Mouse (Mus musculus) heart, postnatal 25 days (tissue): ENCODE results near the gene Rad51b. TPM values are rescaled to one million over a fixed set of nuclear protein-coding genes. Genes with fewer than 3 reads are reported as not detected.

Experiments
- DNase-seq: peaks from one replicate; pipeline ENCODE4 v3.0.0; 2022; ENCODE audit warnings: low spot score
- intact Hi-C: fragments of 180-260 bp; cut with DNase I; formaldehyde crosslinking; loops from one replicate; pipeline ENCODE4 v1.15.1; 2025
- total RNA-seq, 2 experiments: library from RNA; stranded (reverse); gene quantifications; 2 replicates each; pipeline ENCODE4 v1.2.3; 2021

Rad51b gene
- total RNA-seq, 2 experiments from 2014 or later = 0.68 to 0.84 TPM

DNA sequence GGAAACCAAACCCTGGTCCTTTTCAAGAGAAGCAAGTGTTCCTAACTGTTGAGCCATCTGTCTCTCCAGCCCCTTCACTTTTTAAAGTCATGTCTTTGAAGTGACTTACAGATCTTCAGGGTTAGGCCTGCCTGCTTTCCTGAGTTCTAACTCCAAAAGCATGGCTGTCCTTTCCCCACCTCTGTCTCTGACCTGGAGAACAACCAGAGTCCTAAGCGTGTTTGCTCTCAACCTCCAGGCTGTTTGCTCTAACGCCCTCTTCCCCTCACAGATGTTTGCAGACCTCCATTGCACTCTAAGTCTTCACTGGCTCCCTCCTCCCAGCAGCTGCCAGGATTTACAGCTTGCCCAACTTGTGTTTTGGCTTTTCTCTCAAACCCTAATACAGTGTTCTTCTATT, 29.7 kb downstream of the Rad51b start:
- no peak for DNase-seq
- intact Hi-C loops = no loop called here

DNA sequence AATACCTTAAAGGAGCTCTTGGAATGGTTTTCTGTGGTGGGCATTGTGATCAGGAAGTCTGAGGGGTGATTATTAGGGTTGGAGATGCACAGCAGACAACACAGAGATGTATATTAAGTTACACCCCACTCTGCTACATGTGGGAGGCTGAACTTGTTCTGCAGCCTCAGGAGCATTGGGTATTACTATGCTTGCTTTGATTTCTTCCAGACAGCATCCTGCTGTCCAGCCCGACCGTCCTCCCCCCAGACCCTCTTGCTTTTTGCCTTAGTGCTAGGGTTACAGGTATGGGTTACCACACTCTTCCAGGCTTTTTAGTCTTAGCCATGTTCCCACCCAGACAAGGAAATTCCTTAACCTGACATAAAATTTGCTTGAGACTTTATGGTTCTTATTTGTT, 30.8 kb downstream of the Rad51b start:
- no peak for DNase-seq
- intact Hi-C loops = no loop called here

DNA sequence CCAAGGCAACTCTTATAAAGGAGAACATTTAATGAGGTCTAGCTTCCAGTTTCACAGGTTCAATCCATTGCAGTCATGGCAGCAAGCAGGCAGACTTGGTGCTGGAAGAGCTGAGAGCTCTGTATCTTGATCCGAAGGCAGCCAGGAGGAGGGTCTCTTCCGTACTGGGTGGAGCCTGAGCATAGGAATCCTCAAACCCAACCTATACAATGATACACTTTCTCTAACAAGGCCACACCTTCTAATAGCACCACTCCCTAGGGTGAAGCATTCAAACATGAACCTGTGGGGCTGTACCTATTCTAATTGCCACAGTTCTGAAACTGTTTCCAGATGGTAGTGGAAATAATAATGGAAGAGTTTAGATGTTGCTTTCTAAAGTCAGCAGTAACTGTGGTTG, 33.5 kb downstream of the Rad51b start:
- intact Hi-C loops = no loop called here
- no peak for DNase-seq

DNA sequence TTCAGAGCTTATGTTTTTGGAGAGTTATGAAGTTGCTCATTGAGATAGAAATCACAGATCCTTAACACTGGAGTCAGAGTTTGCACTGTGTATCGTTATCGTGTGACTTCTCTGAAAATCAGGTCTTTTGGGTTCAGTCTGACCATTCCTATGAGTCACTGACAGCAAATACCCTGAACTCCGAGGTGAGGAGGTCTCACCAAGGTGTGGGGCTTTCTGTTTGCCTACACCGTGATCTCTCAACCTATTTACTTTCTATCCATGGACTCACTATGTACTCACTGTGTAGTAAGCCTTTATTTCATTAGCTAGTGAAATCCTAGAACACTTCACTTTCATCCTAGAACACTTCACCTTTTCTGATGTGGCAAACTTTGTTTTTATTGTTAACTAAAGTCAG, 34.6 kb downstream of the Rad51b start:
- intact Hi-C loops = no loop called here
- no peak for DNase-seq

DNA sequence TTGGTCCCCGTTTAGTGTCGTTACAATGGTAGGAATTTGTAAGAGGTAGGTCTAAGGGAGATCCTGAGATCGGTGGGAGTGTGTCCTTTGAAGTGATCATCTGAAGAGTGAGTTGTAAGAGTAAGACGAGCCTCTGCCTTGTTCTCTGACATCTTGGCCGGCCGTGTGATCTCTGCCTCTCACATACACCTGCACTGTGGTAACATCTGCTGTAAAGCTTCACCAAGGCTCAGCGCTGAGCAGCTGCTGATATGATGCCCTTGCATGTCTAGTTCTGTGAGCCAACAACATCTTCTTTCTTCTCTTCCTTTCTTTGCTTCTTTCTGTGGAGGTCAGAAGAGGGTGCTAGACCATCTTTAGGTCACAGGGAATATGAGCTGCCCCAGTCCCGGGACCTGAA, 41.7 kb downstream of the Rad51b start:
- no peak for DNase-seq
- intact Hi-C loops = no loop called here

DNA sequence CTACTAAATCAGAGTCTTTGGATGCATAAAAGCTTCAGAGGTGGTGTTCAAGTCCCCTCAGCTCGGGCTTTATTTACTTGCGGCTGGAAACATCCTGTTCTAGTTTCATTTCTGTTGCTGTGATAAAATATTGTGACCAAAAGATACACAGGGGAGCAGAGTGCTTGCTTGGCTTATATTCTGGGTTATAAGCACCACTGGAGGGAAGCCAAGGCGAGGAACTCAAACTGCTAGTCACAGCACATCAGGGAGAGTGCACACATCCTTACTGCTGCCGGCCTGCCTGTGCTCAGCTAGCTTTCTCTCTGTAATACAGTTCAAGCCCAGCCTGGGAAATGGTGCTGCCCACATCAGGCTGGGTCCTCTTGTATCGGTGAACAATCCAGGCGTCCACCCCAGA, 43.4 kb downstream of the Rad51b start:
- intact Hi-C loops = no loop called here
- DNase-seq = no peak

DNA sequence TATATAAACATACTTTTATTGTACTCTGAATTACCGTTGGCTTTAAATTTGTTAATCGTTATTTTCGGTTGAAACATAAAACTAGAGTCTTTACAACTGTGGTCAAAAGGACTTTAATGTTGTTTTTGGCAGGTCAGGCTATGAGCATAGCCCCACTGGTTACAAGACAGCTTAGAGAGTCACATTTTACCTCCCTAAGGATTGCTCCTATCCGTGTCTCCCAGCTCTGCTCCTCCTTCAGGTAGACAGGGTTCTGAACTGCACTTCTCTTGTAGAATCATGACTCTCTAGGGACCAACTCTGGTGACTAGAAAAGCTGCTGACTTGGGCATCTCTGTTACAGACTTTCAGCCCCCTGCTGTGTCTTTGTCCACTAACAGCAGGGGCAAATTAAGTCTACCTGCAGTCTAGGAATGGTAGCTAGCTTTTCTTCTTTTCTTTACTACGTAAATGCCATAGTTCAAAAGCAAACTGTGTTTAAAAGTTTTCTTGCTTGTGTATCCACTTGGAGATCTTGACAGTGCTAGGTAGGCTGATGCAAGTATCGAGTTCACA, 44.3 kb downstream of the Rad51b start:
- intact Hi-C loops = no loop called here
- no peak for DNase-seq

DNA sequence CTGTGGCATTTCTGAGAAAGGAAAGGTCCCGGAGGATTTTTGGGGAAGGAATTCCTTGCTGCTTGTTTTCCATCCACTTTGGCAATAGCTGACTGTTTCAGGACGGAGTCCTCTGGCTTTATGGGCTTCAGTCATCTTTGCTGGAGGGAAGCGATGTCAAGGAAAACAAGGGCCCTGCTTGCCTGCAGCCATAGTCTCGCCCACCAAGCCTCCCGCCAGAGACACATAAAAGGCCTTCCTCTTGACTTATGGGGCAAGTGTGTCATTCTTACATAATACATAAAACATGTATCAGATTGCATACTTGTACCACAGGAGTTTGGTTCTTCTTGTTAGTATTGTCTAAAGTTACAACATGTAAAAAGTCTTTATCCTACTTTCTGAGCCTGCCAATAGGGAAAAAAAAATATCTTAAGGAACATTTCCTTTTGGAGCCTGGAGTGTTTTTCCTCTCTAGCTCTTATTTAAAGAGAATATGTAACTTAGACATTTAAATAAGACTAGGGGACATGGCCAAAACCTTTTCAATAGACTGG, 49.2 kb downstream of the Rad51b start:
- intact Hi-C loops = no loop called here
- no peak for DNase-seq

DNA sequence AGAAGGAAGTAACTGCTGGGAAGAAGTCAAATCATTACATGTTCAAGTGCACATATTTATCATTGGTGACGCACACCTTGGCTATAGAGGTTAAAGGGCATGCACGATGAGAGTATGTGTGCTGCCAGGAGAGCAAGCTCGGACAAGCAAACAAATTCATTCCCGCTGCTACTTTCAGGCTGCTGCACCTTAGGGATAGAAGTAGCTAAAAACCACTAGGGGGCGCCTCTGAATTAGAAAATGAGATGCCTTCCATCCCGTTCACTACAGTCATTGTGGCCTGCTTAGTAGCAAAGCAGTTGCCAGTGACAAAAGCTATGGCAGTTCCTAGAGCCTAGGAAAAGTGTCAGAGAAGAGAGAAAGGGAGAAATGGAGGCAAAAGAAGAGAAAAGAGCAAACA, 50.6 kb downstream of the Rad51b start:
- intact Hi-C loops = no loop called here
- DNase-seq = peak; percentile 16

DNA sequence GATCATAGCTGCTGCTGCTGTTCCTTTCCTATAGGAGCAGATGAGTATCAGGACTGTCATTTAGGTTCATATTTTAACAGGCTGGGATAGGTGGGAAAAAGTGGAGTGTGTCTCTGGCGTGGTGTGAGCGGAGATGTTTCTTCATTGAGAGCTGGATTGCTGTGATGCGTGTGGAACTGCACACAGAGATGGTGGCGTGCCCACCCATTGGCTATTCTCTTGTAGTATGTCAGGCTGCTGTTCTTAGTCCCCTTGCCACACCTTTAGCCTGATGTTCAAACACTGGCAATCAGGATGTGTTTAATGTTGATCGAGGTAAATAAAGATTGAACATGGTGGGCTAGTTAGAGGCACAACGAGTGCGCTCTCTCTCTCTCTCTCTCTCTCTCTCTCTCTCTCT, 54.4 kb downstream of the Rad51b start:
- intact Hi-C loops = no loop called here
- DNase-seq = no peak

DNA sequence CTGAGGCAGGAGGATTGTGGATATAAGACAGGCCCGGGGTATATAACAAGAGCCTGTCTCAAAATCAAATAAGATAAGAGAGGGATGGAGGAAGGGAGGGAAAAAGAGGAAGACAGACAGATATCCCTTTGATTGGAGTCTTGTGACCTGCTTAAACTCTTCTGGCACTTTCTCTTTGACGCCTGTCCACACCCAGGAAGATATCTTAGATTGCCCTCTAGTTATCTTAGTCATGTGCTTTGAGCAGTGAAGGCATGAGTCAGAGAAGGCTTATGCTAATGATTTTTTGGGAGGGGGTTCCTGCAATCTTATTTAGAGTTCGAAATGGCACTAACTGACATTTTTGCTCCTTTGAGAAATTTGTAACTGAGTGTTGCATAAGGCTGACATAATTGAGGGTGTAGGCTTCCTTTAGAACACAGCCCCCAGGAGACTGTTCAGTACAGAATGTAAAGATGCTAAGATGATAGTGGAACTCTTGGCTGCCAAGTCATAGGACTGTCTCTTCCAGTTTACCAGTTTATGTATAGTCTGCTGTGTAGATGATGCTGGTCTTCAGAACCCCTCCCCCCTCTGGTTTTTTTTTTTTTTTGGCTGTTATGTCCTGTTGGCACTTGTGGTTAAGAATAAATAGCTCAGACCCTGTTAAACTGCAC, 55.1 kb downstream of the Rad51b start:
- intact Hi-C loops = no loop called here
- DNase-seq = no peak

DNA sequence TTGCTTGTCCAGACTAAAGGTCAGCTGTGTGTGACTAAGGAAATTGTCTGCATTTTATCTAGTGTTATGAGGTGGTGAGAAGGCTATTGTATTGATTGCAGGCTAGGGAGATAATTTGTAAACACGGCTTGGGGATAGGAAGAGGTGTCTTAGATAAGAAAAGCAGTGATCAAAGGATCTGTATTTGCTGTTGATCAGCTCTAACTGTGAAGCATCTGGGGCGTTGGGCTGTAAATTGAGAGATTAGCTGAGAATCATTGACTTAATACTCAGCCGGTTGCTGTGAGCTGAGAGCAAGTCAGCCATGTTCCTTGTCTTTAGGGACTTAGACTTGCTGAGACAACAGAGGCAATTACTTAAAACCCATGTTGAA, 55.6 kb downstream of the Rad51b start:
- intact Hi-C loops = no loop called here
- DNase-seq = no peak

DNA sequence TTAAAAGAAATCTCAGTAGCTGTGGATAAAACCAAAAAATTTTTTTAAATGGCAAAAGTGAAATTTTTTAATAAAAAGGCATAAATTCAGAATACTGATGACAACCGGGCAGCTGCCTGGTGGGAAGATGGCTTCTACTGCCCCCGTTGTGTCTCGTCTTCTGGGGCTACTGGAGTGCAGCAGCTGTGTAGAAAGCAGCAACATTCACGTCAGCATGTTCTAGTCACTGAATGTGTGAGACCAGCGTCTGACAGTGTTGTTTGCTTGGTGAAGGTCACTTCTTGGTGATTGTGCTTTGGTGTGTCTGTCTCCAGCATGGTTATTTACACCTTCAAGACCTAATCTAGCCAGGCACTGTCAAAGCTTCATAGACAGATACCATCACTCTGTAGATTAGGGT, 56.3 kb downstream of the Rad51b start:
- intact Hi-C loops = no loop called here
- DNase-seq = no peak

DNA sequence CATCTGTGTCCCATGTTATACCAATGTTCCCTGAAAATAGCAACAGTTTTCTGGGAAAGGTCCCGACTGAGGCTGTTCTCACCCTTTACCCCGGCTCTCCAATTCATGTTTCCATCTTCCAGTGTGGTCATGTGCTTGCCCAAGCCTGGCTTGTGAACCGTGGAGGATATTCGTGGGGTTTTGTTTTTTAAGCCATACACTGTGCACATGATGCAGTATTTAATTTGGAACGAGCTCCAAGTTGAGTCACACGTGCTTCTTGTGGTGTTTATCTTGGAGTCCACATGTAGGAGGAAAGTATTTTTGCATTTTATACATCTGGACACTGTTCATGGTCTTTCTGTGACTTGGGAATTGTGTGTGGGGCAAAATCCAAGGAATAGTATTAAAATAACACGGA, 57.5 kb downstream of the Rad51b start:
- DNase-seq = no peak
- intact Hi-C loops = loop anchor here (5.0 kb wide), 1 partner anchor 258 kb away; no protein-coding TSS in a partner anchor

DNA sequence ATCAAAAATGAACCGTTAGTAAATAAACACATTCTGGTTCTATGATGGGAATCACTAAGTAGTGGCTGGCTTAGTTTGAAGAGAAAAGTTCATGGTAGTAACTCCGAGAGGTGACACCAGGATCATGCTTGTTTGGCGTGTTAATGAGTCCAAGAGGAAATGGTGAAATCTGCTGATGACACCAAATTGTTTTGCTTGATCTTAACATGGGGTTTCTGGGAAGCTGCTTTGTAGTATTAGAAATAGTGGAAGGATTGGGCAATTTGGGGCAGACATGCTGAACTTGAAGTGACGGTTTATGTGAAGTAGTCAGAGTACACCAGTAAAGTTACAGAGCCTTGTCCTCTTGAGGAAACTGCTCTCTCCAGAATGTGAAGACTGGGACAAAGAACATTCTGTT, 59.1 kb downstream of the Rad51b start:
- intact Hi-C loops = loop anchor here (5.0 kb wide), 1 partner anchor 256 kb away; no protein-coding TSS in a partner anchor
- no peak for DNase-seq

DNA sequence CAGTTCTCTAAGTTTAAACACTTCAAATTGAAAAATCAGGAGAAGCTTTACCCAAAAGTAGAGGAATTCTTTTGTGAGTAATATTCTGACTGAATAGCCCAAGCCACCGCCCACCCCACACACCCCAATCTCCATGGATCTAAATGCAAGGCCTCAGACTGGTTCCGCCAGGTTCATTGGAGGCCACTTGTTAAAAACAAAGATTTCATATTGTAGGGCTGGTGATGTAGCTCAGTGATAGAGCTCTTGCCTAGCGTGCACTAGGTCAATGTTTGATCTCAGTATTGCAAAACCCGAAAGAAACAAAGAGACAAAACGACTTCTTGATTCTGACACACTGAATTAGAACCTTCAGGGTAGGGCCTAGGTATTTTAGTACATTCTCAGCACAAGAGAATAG, 60.5 kb downstream of the Rad51b start:
- intact Hi-C loops = loop anchor here (2.0 to 5.0 kb wide), 2 partner anchors 255 to 775 kb away; no protein-coding TSS in a partner anchor
- DNase-seq = no peak

DNA sequence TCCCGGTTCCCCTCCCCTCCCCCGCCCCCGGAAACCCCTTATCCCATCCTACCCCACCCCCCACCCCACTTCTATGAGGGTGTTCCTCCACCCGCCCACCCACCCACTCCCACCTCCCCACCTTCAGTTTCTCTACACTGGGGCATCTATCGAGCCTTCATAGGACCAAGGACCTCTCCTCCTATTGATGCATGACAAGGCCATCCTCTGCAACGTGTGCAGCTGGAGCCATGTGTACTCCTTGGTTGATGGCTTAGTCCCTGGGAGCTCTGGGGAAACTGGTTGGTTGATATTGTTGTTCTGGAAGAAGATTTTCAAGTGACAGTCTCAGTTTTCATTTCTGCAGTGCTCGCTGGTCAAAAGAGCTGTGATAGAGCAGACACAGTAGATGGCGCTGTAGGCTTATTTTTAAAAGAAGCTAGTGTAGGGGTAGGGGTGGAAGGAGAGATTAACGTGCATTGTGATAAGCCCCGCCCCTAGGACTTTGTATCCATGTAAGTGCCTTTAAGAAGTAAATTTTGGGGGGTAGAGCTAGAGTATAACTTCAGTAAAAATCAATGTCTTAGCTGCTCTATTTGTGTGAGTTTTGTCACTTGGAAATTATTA, 61.6 kb downstream of the Rad51b start:
- intact Hi-C loops = loop anchor here (1.0 to 5.0 kb wide), 3 partner anchors 254 to 783 kb away; no protein-coding TSS in a partner anchor
- DNase-seq = peak; percentile 14

DNA sequence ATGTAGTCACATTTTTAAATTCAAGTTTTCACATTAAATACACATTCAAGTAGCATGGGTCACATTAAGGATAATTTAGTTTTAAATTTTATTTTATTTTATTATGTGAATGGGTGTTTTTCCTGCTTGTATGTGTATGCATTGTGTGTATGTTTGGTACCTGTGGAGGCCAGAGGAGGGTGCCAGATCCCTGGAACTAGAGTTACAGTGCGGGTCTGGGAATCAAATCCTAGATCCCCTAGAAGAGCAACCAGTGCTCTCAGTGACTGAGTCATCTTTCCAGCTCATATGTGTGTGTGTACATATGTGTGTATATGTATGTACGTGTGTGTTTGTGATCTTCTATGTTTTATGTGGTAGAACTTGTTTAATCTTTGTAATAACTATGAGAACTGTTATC, 62.3 kb downstream of the Rad51b start:
- DNase-seq = no peak
- intact Hi-C loops = loop anchor here (1.0 to 5.0 kb wide), 3 partner anchors 253 to 782 kb away; no protein-coding TSS in a partner anchor

DNA sequence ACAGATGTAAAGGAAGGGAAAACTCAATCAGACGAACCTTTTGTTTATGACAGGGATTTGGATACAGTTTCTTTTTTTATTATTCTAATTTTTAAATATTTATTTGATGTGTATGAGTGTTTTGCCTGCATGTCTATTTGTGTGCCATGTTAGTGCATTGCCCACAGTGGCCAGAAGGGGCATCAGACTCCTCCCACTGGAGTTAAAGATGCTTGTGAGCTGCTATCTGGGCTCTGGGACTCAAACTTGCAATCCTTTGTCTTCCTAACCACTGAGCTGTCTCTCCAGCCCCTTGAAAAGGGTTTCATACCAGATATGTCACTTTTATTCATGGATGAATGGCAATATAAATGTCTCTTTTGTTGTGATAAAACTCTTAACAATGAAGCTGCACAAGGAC, 65.1 kb downstream of the Rad51b start:
- intact Hi-C loops = loop anchor here (5.0 kb wide), 1 partner anchor 165 kb away; no protein-coding TSS in a partner anchor
- DNase-seq = no peak

DNA sequence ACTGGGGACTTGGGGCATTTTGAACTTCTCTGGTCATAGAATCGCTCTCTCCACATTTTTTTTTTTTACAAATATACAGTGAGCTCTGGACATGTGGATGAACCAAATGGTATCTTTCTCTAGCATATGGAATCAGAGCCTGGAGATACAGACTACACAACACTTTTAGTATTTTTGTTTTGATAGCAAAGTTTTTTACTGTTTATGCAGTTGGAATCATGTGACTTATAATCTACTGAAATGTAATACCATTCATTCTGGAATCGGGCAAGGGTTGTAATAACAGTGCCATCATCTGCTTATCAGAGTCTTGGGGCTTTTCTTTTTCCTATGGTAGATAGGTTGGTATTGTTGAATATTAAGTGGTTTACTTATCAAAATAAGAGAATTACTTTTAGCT, 67.2 kb downstream of the Rad51b start:
- DNase-seq = no peak
- intact Hi-C loops = loop anchor here (5.0 kb wide), 1 partner anchor 163 kb away; no protein-coding TSS in a partner anchor

DNA sequence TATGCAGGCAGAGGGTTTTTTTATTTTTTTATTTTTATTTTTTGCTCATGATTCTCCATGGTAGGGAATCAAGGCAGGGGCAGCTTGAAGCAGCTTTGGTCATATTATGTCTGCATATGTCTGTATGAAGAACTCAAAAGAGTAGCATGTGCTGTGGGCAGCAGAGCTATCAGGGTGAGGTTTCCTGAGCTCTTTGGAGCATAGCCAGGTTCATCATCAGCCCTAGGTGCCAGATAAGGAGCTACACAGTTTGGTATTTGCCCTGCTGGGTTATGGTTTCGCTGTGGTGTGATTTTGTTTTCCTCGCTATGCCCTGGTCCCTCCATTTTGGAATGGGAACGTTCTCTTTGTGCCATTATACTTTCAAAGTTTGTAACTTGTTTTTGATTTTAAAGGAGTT, 71.7 kb downstream of the Rad51b start:
- DNase-seq = no peak
- intact Hi-C loops = no loop called here
